Mouse (Mus musculus) liver, postnatal 0 days (tissue): Measurements from ENCODE around the gene Gm45837.

Source experiments
- CTCF ChIP-seq: sonication (generic); IDR thresholded peaks from 2 replicates; pipeline ENCODE4 v1.5.1; 2016; ENCODE audit warnings: antibody characterized with exemption, low read depth
- EP300 ChIP-seq: IDR thresholded peaks from 2 replicates; pipeline ENCODE4 v1.6.1; 2016; ENCODE audit warnings: antibody characterized with exemption, low read depth, mild to moderate bottlenecking

DNA sequence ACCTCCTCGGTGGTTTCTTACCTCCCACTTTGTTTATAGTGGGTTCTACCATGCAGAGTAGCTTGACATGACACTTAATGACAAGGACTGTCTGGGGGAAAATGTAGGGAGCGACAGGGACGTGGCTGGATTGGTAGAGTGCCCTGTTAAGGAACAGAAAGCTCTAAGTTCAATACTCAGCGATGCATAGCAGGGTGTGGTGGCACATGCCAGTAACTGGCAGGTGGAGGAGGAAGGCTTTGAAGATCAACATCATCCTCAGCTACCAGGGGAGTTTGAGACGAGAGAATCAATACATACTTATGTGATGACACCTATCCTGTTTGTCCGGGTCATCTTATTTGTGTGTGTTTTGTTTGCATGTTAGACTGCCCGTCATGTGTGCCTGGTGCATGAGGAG, 41.0 kb upstream of the Gm45837 start:
- TF ChIP-seq CTCF: no peak
- TF ChIP-seq EP300: no peak
